Mouse (Mus musculus): ENCODE results near the gene Gls. TPM values are rescaled to one million over a fixed set of nuclear protein-coding genes. Genes with fewer than 3 reads are reported as not detected.

Gene Gls
- total RNA-seq, 2 experiments from 2014 or later, result 65.6 to 74.8 TPM

DNA sequence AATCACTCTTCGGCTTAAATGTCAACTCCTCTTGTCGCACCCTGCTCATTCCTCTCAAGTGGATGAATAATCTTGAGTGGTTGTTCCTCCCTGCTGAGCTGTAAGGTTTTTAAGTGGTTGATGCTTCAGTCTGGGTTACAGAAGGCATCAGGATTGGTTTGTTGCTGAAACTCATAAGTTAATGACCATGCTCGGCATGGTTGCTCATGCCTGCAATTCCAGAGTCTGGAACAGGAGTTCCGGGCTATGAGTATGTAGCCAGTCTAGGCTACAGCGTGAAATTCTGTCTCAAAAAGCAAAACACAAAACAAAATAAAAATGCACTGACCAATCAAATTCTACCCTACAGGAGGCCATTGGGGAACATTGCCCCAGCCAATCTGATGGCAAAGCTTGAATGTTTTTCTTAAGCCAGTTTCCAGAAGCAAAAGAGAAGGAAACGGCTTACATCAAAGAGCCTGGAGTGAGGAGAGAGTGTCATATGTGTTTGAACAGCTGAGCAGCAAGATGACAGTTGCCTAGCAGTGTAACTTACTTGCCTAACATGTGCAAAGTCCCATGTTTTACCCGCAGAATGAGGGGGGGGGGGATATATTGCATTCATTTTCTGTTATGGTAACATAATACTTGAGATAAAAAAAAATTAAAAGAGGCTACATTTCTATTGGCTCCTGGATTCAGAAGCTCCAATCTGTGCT lies 18.2 kb upstream of the Gls start:
- intact Hi-C loops (cut with DNase I), result no loop called here
- DNase-seq, result no peak

DNA sequence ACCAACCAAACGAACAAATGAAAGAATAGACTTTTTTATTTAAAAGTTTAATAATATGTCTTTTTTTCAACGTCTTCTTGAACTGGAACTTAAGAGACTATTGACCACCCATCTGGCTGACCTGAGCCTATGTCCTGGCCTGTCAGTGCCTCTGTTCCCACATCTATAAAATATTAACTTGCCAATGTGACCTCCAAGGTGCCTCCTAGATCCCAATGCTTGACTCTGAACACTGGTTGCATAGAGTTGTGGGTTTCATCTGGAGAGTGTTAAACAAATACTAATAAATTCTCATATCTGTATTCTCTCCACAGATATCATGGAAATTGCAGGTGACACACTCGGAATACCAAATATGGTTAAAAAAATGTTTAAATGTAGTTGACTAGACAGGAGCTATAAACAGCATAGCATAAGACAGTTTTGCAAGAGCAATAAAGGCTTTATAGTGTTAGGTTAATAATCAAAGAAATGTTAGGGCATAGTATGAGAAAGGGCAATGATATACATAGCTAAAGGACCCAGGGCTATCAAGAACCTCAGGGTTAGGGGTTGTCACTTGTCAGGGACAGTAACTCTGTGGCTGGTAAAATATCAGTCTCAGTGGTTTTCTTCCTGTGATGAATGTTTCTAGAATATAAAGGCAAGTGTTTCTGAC lies 16.0 kb upstream of the Gls start:
- intact Hi-C loops (cut with DNase I), result no loop called here
- DNase-seq, result no peak

DNA sequence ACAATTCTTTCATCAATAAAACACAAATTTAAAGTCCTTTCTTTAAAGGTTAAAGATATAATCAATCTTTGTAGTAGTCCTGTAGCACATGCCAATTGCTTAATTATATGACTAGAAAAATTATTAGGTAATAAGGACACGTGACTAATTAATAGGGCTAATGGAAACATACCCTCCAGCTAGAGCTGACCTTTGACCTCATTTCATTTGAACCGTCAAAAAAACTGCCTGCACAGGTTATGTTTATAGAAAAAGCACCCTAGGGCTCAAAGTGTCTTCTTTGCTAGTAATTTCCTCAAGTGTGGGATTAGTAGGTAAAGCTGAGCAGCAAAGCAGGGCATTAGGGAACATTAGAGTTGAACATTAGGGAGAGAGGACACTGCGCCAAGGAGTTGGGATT lies 9.2 kb upstream of the Gls start:
- DNase-seq, result no peak
- intact Hi-C loops (cut with DNase I), result no loop called here

DNA sequence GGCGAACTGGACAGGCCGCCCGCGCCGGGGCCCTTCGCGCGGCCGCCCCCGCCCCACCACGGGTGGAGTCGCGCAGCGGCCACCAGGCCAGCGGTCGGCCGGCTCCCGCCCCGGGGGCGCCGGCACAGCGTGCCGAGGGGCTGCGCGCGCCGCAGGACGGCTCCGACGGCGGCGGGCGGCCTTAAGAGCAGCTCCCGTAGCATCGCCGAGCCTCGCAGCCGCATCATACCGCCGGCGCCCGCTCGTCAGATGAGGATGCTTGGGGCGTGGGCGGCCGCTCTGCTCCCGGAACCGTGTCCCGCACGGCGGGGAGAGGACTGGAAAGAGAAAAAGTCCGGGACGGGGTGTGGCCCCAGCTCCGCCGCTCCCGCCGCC lies 279 bp downstream of the Gls start:
- DNase-seq, result no peak
- intact Hi-C loops (cut with DNase I), result loop anchor here (5.0 kb wide), 1 partner anchor 115 kb away; the partner anchor contains the start of gene Stat1

DNA sequence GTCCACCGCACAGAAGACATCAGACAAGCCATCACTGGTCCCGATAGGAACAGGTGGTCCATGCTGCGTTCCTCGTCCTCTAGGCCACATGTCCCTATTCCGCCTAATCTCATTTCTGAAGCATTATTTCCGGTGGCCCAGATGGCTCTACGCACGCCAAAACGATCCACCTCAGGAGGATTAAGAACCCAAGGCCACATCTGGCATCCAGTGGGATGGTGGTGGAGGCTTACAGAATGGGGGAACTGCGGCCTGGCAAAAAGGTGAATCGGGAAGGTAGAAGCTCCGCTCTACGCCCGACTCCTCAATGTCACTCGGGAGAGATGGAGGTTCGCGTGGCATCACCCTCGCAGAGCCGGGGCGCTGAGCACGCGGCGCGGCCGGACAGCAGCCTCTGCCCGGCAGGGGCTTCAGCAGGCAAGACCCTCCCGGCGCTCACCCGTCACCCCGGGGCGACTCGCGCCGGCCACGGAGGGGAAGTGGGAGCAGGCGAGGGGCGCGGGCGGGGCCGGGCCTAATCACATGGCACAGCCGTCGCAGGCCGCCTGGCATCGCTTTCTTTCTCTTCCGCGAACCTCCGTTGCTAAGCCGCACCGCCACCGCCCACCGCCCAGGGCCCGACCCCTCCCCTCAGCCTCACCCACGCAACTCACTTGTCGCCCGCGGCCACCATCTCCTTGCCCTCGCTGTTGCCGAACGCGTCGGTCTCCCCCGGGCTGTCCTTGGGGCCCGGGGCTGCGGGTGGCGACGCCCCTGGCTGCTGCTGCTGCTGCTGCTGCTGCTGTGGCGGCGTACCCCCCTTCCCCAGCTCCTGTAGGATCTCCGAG lies 880 bp downstream of the Gls start:
- peak; percentile 28 to 61 for DNase-seq
- intact Hi-C loops (cut with DNase I), result loop anchor here (5.0 kb wide), 1 partner anchor 115 kb away; the partner anchor contains the start of gene Stat1

DNA sequence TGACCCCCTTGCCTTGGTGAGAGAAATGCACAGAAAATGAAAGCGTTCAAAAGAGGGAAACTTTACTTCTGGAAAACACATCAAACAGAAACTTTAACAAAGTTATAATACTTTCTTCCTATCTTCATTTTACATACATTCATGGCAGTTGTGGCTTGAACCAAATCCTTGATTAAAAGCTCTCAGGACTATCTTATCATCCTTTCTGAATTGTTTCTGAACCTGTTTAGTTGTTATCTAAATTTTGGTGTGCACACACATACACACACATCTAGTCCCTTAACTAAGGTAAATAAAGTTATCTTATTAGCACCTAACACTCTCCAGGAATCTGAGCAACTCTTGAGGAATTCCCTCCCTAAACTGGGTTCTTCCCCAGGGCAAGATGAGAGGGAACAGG lies 2.6 kb downstream of the Gls start:
- no peak for DNase-seq
- intact Hi-C loops (cut with DNase I), result loop anchor here (5.0 kb wide), 1 partner anchor 113 kb away; the partner anchor contains the start of gene Stat1

DNA sequence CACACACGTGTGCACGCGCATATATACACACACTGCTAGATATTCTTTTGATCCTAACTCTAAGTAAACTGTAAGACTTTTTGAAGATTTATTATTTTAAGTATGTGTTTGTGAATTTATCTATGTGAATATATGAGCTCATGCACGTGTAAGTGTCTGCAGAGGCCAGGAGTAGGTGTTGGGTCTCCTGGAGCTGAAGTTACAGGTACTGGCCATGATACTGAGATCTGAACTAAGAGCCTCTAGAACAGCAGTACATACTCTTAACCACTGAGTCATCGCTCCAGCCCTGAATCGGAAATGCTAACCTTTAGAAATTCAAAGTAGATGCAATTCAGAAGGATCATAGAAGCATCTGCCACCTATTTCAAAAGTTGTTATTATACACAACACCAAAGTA lies 4.9 kb downstream of the Gls start:
- DNase-seq, result no peak
- intact Hi-C loops (cut with DNase I), result no loop called here

DNA sequence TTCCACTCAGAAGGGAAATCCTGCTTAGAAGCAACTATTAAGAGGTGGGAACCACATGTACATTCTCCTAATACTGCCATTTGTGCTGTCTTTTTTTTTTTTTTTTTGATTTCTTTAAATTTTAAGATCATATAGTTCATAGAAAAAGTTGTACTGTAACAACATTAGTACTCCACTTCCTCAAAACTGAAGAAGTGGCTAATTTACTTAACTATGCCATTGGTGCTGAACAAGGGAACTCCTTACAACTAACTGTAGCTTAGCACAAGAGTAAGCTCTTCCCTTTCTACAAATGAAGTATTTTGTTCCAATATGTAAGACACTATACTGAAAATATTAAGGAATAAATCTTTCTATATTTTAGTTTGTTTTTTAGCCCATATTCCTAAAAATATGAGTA lies 6.6 kb downstream of the Gls start:
- no peak for DNase-seq
- intact Hi-C loops (cut with DNase I), result no loop called here

DNA sequence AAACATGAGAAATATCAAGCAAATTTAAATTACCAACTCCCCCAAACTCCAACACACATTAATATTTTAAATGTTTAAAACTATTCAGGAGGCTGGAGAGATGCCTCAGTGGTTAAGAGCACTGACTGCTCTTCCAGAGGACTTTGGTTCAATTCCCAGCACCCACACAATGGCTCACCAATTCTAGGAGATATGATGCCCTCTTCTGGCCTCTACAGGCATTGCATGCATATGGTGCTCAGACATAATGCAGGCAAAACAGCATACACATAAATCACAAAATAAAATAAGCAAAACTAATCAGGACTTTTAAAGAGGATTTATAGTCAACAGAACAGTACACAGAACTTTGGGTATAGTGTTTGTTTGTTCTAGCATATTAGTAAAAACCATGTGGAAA lies 16.3 kb downstream of the Gls start:
- intact Hi-C loops (cut with DNase I), result no loop called here
- no peak for DNase-seq

DNA sequence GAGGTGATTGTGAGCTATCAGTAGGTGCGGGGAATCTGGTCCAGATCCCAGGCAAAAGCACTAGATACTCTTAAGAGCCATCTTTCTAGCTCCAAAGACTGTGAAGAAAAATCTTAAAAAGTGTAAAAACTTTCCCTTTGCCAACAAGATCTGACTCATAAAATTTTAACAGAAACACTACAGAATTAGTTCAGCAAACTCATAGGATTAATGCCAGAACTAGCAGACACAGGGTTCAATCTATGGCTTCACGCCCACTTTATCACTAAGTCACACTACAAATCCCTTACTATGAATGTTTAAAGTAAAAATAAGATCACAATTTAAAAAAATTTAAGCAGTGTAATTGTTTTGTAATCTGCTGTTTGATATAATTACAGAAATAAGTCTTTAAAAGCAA lies 50.0 kb downstream of the Gls start:
- DNase-seq, result no peak
- intact Hi-C loops (cut with DNase I), result no loop called here

DNA sequence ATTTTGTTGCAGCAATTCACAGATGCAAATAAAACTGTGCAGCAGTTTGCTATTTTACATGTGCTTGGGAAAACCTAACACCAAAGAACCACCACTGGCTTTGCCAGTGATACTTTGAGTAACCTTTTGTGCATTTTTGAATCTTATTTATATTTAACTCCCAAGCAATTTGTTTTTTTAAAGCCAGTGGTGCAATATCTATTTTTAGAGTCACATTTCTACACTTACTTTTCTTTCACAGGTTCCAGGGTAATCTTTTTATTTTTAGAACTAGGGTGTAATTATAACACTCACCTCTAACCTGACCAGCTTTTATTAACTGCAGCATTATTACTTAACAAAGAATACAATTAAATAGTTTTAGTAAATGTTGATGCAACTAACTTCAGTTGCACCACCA lies 51.0 kb downstream of the Gls start:
- intact Hi-C loops (cut with DNase I), result no loop called here
- no peak for DNase-seq

DNA sequence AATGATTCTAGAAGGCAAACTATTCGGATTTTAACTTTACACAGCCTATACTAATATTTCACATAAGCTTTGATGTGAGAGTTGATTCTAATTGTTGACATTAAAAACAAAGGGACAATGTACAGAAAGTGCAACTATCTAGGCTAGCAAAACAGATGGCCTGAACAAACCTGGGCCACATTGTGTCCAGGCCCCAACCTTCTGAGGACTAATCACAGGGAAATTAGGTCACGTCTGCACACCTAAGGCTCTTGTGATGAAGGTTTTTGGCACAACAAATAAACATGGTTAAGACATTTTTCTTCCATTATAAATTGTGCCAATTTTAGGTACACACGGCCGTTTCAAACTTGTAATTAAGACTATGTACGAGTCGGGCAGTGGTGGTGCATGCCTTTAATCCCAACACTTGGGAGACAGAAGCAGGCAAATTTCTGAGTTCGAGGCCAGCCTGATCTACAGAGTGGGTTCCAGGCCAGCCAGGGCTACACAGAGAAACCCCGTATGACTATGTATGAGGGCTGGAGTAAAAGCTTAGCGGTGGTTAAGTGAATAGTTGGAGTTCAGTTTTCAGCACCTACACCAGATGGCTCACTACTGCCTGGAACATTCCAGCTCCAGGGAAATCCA lies 53.0 kb downstream of the Gls start:
- DNase-seq, result no peak
- intact Hi-C loops (cut with DNase I), result no loop called here

DNA sequence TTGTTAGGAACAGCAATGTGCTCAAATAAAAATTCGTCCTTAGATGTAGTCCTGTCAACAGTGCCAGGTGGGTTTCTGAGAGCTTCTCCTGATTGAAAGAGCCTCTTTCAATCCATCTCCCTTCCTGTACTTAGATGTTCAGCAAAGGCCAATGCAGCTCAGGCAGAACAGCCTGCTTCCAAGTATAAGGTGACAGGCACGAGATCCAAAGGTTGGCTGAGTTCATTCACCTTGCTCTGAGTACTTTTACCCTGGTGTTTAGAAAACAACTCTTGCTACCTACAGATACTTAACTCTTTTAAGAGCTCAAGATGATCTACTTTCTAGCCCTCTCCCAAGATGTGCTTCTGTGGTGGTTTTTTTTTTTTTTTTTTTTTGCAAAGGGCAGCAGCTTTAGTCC lies 56.0 kb downstream of the Gls start:
- intact Hi-C loops (cut with DNase I), result no loop called here
- DNase-seq, result no peak

DNA sequence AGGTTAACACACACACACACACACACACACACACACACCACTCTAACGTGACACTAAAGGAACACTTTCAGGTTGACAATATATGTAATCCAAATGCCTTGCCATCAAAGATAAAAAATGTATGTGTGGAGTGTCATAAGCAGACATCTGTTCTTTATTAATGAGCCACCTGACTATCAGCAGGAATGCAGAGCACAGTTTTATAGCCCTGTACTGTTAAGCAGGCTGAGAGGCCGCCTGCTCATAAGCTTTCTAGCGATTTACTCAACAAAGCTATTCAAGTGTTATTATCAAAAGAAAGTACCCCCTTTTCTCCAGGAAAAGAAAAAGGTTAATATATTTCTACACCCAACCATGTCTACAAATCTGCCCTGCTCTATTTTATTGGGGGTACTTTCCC lies 57.0 kb downstream of the Gls start:
- intact Hi-C loops (cut with DNase I), result no loop called here
- DNase-seq, result no peak

DNA sequence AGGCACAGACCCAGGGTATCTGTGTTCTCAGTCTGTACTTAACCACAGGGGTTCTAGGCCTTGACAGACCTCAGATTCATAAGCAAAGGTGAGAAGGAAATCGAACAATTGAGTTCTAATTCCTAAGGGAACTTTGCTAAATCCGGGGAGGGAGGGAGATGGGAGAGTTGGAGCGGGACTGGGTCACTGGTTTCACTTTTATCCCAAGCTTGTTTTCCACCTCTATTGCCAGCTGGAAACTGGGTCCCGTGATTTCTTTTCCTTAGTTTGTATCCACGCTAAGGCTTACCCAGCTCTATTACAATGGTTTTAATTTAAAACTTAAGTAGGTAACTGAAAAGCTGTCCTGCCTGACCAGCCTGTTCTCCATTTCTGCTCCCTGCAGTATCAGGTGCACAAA lies 57.7 kb downstream of the Gls start:
- DNase-seq, result no peak
- intact Hi-C loops (cut with DNase I), result no loop called here

DNA sequence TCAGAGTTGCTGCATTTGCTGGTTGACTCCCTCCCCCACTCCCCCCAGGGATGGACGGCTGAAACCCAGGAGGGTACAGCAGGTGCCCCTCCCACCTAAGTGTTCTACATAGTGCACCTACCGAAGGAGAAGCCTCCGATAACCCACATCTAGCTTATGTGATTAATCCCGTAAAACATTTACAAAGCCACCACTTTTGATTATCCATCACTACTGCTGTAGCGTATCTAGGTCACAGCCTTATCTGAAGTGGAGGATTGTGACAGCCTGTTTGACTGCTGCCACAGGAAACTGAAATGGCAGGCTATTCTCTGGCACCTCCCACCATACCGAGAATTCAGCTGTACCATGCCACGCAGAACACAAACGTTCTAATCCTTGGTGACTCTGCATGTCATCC lies 61.8 kb downstream of the Gls start:
- intact Hi-C loops (cut with DNase I), result no loop called here
- DNase-seq, result no peak

DNA sequence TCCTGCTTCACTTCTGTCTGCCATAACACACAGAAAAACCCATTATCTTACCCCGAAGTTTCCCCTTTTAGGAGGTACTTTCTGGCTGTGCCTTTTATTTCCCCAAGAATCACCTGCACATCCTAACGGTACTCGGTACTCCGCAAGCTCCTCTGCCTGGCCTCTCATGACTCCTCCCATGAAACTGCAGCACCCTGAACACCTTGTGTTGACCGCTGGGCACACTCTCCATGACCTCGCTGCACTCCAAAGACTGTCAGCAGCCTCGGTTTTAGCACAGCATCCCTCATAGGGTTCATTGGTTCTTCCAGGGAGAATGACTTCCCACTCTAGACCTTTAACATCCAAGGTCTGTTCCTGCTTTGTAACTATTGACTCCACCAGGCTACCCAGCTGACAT lies 62.3 kb downstream of the Gls start:
- no peak for DNase-seq
- intact Hi-C loops (cut with DNase I), result no loop called here

DNA sequence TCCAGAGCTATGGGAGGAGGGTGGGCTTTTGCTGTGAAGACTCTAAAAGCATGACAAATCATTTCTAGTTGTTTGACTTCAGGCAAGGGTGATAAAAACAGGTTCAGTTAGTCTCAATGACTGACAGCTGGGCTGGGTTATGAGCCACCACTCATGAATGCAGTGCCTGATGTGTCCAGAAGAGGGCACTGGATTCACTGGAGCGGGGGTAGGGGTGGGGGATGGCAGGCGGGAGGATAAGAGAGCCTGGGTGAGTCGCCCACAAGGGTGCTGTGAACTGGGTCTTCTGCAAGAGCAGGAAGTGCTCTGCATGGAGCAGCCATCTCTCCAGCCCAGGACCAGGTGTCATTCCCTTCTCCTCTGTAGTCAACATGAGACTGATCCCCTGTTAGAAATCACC lies 63.0 kb downstream of the Gls start:
- no peak for DNase-seq
- intact Hi-C loops (cut with DNase I), result no loop called here

DNA sequence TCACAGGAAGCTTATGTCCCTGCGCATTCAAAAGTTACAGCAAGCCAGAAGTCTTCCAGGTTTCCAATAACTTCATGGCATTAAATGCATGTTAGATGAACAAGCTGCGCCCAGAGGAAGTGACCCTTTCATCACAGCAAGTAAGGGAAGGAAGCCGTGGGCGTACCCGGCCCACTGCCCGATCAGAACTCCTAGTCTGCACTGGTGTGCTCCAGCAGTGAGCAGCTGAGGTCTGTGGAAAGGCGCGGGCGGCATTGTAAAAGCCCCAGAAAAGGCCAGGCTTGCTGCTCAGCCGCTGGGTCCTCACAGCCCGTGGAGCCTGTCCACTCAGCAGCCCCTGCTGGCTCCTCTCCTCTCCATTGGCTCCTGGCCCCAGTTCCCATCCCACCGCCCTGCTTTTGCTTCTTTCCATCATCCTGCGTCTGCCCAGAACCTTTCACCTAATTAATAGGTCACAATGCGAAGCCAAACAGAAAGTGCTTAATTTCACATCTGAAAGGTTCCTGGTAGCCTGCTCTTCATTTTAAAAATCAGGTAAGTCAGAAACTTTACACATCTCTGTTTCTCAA lies 66.3 kb downstream of the Gls start:
- intact Hi-C loops (cut with DNase I), result no loop called here
- no peak for DNase-seq

DNA sequence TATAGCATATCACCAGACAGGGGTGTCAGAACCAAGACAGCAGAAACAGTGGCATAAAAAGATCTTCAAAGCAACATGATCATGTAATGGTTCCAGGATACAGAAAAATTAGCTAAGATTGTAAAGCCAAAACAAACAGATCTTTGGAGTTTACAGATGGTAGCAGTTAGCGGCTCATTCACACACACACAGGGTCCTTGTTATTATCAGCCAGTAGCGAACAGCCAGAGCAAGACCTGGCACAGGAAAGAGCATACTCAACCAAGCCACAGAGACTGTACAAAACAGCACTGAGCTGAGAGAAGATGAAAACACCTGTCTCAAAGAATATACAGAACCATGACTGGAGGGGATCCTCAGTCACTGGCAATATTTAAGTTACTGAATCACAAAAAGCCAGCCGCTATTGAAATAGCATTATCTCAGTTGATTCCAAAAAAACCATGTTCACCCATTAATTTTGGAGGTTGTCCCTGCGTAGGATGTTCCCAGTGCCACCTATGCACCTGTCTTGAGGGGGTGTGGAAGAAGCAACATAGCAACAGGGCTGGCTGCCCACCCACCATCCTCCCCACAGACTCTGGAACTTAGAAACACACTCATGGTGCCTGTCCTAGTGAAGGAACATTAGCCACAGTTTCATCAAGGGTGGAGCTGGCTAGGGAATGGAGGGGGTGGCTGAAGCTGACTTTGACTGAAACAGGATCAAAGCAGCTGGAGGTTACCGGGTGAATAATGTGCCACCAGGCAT lies 69.2 kb downstream of the Gls start:
- intact Hi-C loops (cut with DNase I), result no loop called here
- DNase-seq, result no peak

All from gastrocnemius, postnatal 36 days (tissue).